In genomic region chr5:24985434-24986176, GRCm38 (mm10) we compare ENCODE assay signal across 8 mouse cellular contexts.
DNase-seq lines count a peak whose midpoint lies in the region; ATAC-seq lines count a peak whose summit lies in the region.

No protein-coding gene starts in this region.

- H3K27me3 ChIP-seq in kidney, embryonic 15.5 days = no peaks in the 10 kb centered on the region
- no peaks in the 10 kb centered on the region for H3K27me3 ChIP-seq in forebrain, embryonic 10.5 days (ENCODE audit: poor library complexity, severe bottlenecking)
- no peaks in the 10 kb centered on the region for H3K27me3 ChIP-seq in hindbrain, embryonic 15.5 days
- no peaks in the 10 kb centered on the region for H3K27me3 ChIP-seq in midbrain, embryonic 15.5 days (replicated peaks)

- H3K4me3 ChIP-seq in kidney, embryonic 15.5 days (replicated peaks) = no peak overlapping the region
- no peak overlapping the region for H3K4me3 ChIP-seq in forebrain, embryonic 10.5 days
- H3K4me3 ChIP-seq in hindbrain, embryonic 15.5 days = peak overlapping the region; percentile 18; the same call in 1 of the 2 replicates
- H3K4me3 ChIP-seq in midbrain, embryonic 15.5 days = peak overlapping the region; percentile 30

- no peak for DNase-seq in kidney, adult 18-20 months
- no peak for DNase-seq in forebrain, embryonic 10.5 days (ENCODE audit: extremely low spot score, low spot score)
- no peak for DNase-seq in thymus, postnatal 0 days (ENCODE audit: low spot score)
- no peak for DNase-seq in MN1 (ENCODE audit: low spot score)
- no peak for DNase-seq in kidney, adult 8-10 months

- no peak overlapping the region for H3K9ac ChIP-seq in kidney, embryonic 15.5 days
- H3K9ac ChIP-seq in hindbrain, embryonic 15.5 days = peak overlapping the region; percentile 14; the same call in 1 of the 2 replicates
- H3K9ac ChIP-seq in midbrain, embryonic 15.5 days = peak overlapping the region; percentile 44

- no peaks in the 10 kb centered on the region for H3K9me3 ChIP-seq in kidney, embryonic 15.5 days (replicated peaks)
- no peaks in the 10 kb centered on the region for H3K9me3 ChIP-seq in forebrain, embryonic 10.5 days
- H3K9me3 ChIP-seq in hindbrain, embryonic 15.5 days = no peaks in the 10 kb centered on the region
- no peaks in the 10 kb centered on the region for H3K9me3 ChIP-seq in midbrain, embryonic 15.5 days

- no peaks in the 10 kb centered on the region for H3K36me3 ChIP-seq in kidney, embryonic 15.5 days
- no peaks in the 10 kb centered on the region for H3K36me3 ChIP-seq in forebrain, embryonic 10.5 days (replicated peaks)
- no peaks in the 10 kb centered on the region for H3K36me3 ChIP-seq in hindbrain, embryonic 15.5 days
- H3K36me3 ChIP-seq in midbrain, embryonic 15.5 days (replicated peaks) = no peaks in the 10 kb centered on the region

- 0 out of 2 replicates have a peak overlapping the region, but pooled peaks have one; percentile 22 for H3K27ac ChIP-seq in kidney, embryonic 15.5 days
- H3K27ac ChIP-seq in forebrain, embryonic 10.5 days = peak overlapping the region; percentile 7; the same call in 1 of the 2 replicates
- H3K27ac ChIP-seq in hindbrain, embryonic 15.5 days (replicated peaks) = peak overlapping the region; percentile 88
- H3K27ac ChIP-seq in midbrain, embryonic 15.5 days = peak overlapping the region; percentile 91

- no peak for ATAC-seq in kidney, embryonic 15.5 days (replicated peaks; ENCODE audit: low FRiP score)
- ATAC-seq in hindbrain, embryonic 15.5 days (ENCODE audit: low FRiP score, low read depth) = peak; percentile 86
- ATAC-seq in midbrain, embryonic 15.5 days (replicated peaks) = peak; percentile 87

- H3K4me2 ChIP-seq in kidney, embryonic 15.5 days = no peak overlapping the region
- H3K4me2 ChIP-seq in hindbrain, embryonic 15.5 days = peak overlapping the region; percentile 45
- peak overlapping the region; percentile 44 for H3K4me2 ChIP-seq in midbrain, embryonic 15.5 days

- peaks cover 21% of the 10 kb centered on the region for H3K4me1 ChIP-seq in kidney, embryonic 15.5 days
- peaks cover 45% of the 10 kb centered on the region for H3K4me1 ChIP-seq in forebrain, embryonic 10.5 days
- peaks cover 28% of the 10 kb centered on the region for H3K4me1 ChIP-seq in hindbrain, embryonic 15.5 days (replicated peaks)
- H3K4me1 ChIP-seq in midbrain, embryonic 15.5 days = peaks cover 37% of the 10 kb centered on the region

- 78% methylated on average over 11 of the region's 11 CpGs for WGBS in kidney, embryonic 15.5 days
- 84% methylated on average over 11 of the region's 11 CpGs for WGBS in forebrain, embryonic 10.5 days
- 38% methylated on average over 11 of the region's 11 CpGs for WGBS in hindbrain, embryonic 15.5 days
- 40% methylated on average over 11 of the region's 11 CpGs for WGBS in midbrain, embryonic 15.5 days

Comparison
In these comparisons a context has a peak if more than half of its experiments do, and no peak if none do; other contexts are left out.
1. H3K27ac ChIP-seq: peak in every context shown above with its lines; median percentile 91 in midbrain, embryonic 15.5 days; 88 in hindbrain, embryonic 15.5 days; 22 in kidney, embryonic 15.5 days; 7 in forebrain, embryonic 10.5 days.
2. H3K4me3 ChIP-seq: peak in hindbrain, embryonic 15.5 days (single experiment) and midbrain, embryonic 15.5 days (single experiment); none in kidney, embryonic 15.5 days (single experiment) and forebrain, embryonic 10.5 days (single experiment).